Mouse (Mus musculus): Measurements from ENCODE around the gene Spata5. TPM values are rescaled to one million over a fixed set of nuclear protein-coding genes. Genes with fewer than 3 reads are reported as not detected.

The Spata5 gene
- polyA plus RNA-seq (2015; fragmentation: Nextera tagmentation; extraction: Ambion mirVana): 21.4 and 23.6 TPM in 2 replicates

GRCm38 (mm10) chr3:37419458-37419991 lies at the start of gene Spata5:
Gene Spata5 (plus strand): TSS chr3:37419896.
- Histone ChIP-seq H3K4me2 (peak within 1 kb of the TSS; percentile 91), H3K4me3 (peak within 1 kb of the TSS; percentile 64), H3K9ac (peak within 1 kb of the TSS; percentile 84), H3K4me1 (peaks cover 18% of the 10 kb centered on the region), H3K36me3 (peaks cover under 1% of the 10 kb centered on the region; the same call in 1 of the 2 replicates), H3K27me3 (replicated peaks) (no peaks in the 10 kb centered on the region), H3K27ac (replicated peaks) (peak within 1 kb of the TSS; percentile 92), H3K9me3 (no peaks in the 10 kb centered on the region)
- whole genome bisulfite sequencing: 2% methylated on average over 47 of the region's 50 CpGs
- peak; percentile 97 for ATAC-seq (ENCODE audit: extremely low read depth, insufficient number of reproducible peaks, low FRiP score, low TSS enrichment)

DNA sequence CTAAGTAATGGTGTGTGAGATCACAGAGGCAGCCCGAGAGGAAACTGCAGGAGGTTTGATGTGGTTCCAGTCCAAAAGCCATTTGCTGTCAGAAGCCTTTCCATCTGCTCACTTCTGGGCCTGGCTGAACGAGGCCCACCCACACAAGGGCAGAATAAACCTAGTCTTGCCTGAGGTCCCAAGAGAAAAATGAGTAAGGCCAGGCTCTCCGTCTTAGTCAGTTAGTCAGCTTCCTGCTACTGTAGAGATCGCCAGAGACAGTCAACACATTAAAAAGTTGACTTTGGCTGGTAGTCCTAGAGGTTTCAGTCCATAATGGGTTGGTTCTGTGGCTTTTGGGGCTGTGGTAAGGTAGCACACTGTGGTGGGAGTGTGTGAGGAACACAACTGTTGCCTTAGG lies 49.3 kb upstream of the Spata5 start:
- WGBS: 50% methylated on average over 4 of the region's 4 CpGs
- Histone ChIP-seq H3K27ac (replicated peaks) (no peak overlapping the region), H3K9ac (no peak overlapping the region), H3K36me3 (no peaks in the 10 kb centered on the region), H3K27me3 (replicated peaks) (no peaks in the 10 kb centered on the region), H3K9me3 (no peaks in the 10 kb centered on the region), H3K4me2 (no peak overlapping the region), H3K4me3 (no peak overlapping the region), H3K4me1 (peaks cover 14% of the 10 kb centered on the region)
- no peak for ATAC-seq (ENCODE audit: extremely low read depth, insufficient number of reproducible peaks, low FRiP score, low TSS enrichment)

DNA sequence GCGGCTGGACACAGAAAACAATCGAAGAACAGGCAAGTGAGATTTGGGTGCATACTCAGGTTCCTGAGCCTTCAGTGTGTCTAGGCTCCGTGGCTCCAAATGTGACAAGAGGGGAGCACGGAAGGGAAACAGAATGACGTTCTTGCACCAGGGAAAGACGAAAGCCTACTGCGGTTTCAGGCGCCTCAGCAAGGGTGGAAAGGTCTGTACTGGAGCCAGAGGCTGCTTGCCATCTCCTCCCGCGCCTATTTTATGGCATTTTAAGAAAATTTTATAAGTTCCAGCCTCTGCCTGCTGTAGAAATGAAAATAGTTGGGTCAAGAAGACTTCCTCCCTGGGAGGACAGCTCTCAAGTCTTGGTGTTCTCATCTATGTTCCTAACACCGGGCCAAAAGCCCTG lies 46.0 kb upstream of the Spata5 start:
- H3K4me2 ChIP-seq: no peak overlapping the region
- H3K9me3 ChIP-seq: no peaks in the 10 kb centered on the region
- H3K27ac ChIP-seq (replicated peaks): no peak overlapping the region
- WGBS: 79% methylated on average over 11 of the region's 11 CpGs
- no peak overlapping the region for H3K4me3 ChIP-seq
- no peaks in the 10 kb centered on the region for H3K27me3 ChIP-seq (replicated peaks)
- no peaks in the 10 kb centered on the region for H3K36me3 ChIP-seq
- H3K9ac ChIP-seq: no peak overlapping the region
- no peak for ATAC-seq (ENCODE audit: extremely low read depth, insufficient number of reproducible peaks, low FRiP score, low TSS enrichment)
- H3K4me1 ChIP-seq: peaks cover 5% of the 10 kb centered on the region

DNA sequence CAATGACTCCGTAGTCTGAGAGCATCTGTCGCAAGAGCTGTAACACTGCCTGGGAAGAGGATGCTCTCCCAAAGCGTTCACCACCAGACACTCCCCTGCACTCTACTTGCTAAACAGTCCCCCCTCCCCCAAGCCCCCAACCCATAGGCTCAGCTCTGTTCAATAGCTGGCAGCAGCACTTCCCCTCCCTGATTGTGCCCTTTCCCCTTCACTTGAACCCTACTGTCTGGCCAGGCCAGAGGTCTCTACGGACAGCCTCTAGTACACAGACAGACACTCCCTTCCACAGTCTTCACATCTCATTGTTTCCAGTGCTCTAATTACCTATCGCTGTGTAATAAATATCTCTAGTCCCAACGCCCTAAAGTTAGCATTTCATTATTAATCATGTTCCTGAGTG lies 41.8 kb upstream of the Spata5 start:
- Histone ChIP-seq H3K4me1 (peaks cover 31% of the 10 kb centered on the region), H3K9ac (no peak overlapping the region), H3K27ac (replicated peaks) (no peak overlapping the region; the same call in 1 of the 2 replicates), H3K27me3 (replicated peaks) (no peaks in the 10 kb centered on the region), H3K4me2 (no peak overlapping the region), H3K36me3 (no peaks in the 10 kb centered on the region), H3K4me3 (no peak overlapping the region), H3K9me3 (no peaks in the 10 kb centered on the region)
- ATAC-seq (ENCODE audit: extremely low read depth, insufficient number of reproducible peaks, low FRiP score, low TSS enrichment): no peak
- WGBS: 64% methylated on average over 6 of the region's 6 CpGs

DNA sequence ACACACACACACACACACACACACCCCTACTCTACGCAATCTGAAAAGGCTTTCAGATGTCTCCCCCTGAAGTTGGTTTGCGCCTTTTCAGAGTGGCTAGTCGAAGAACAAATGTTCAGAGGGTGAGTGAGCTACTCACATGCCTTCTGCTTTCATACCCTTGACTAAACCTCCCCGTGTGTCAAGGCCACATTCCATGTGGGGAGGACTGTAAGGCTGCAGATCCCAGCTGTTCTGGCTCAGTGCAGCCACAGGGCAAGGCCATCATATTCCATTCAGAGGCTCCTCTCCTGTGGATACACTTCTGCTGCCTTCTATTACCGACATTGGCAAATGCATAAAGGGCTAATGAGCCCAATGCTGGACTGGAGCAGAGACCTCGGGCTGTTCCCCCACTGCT lies 41.3 kb upstream of the Spata5 start:
- Histone ChIP-seq H3K9me3 (no peaks in the 10 kb centered on the region), H3K27me3 (replicated peaks) (no peaks in the 10 kb centered on the region), H3K4me3 (no peak overlapping the region), H3K4me1 (peaks cover 36% of the 10 kb centered on the region), H3K4me2 (no peak overlapping the region), H3K9ac (no peak overlapping the region), H3K36me3 (no peaks in the 10 kb centered on the region), H3K27ac (replicated peaks) (no peak overlapping the region)
- WGBS: 57% methylated on average over 6 of the region's 6 CpGs
- no peak for ATAC-seq (ENCODE audit: extremely low read depth, insufficient number of reproducible peaks, low FRiP score, low TSS enrichment)

GRCm38 (mm10) chr3:37379201-37379600 lies 40.5 kb upstream of the Spata5 start:
- Histone ChIP-seq H3K4me1 (peaks cover 38% of the 10 kb centered on the region), H3K4me2 (no peak overlapping the region)

DNA sequence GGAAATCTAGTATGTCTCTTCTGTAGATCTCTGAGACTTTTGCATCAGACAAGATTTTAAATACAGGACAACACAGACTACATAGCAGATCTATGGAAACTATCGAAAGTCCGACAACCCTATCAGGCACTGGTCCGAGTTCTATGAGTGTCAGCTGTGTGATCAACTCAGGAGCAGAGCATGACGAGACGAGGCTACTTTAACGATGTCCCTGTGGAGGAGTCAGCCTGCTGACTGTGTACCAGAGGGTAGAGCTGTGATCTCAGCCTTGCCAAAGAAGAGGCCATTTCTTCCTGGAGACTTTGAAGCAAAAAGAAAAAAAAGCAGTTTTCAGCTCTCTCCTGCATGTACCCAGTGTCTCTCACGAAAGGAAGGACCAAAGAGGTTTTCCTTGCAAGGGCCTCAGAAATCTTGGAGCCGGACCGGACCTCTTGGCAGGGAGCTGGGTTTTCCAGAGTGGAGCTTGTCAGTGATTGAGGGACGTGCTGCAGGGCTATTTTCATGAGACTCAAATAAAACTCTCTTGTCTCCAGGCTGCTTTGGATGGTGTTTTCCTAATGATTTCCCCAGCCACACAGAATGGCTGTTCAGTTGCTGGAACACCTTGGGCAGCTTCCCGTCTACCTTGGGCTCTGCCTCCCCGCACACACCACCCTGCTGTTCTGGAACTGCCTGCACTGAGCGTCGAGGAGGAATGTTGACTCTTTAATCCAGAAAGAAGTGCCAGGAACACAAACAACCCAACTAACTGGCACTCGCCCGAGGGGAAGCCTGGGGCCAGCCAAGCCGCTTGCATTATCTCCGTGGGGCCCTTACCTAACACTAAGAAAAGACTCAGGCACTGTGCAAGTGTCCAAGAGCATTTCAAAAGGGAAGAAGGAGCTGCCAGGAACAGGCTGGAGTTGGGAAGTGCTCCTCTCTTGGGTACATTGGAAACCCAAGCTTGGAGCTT lies 39.5 kb upstream of the Spata5 start:
- no peaks in the 10 kb centered on the region for H3K36me3 ChIP-seq
- peak overlapping the region; percentile 69 for H3K27ac ChIP-seq (replicated peaks)
- H3K9me3 ChIP-seq: no peaks in the 10 kb centered on the region
- peaks cover 38% of the 10 kb centered on the region for H3K4me1 ChIP-seq
- no peaks in the 10 kb centered on the region for H3K27me3 ChIP-seq (replicated peaks)
- H3K4me2 ChIP-seq: no peak overlapping the region
- no peak overlapping the region; the same call in 1 of the 2 replicates for H3K9ac ChIP-seq
- no peak overlapping the region for H3K4me3 ChIP-seq
- ATAC-seq (ENCODE audit: extremely low read depth, insufficient number of reproducible peaks, low FRiP score, low TSS enrichment): no peak
- 55% methylated on average over 18 of the region's 18 CpGs for WGBS

More at GRCm38 (mm10) chr3:37379201-37379600, 40.5 kb upstream of the Spata5 start:
- no peak overlapping the region for H3K4me3 ChIP-seq
- H3K27me3 ChIP-seq (replicated peaks): no peaks in the 10 kb centered on the region
- no peaks in the 10 kb centered on the region for H3K36me3 ChIP-seq
- ATAC-seq (ENCODE audit: extremely low read depth, insufficient number of reproducible peaks, low FRiP score, low TSS enrichment): no peak
- H3K27ac ChIP-seq (replicated peaks): no peak overlapping the region
- no peaks in the 10 kb centered on the region for H3K9me3 ChIP-seq
- no peak overlapping the region for H3K9ac ChIP-seq
- WGBS: 82% methylated on average over 14 of the region's 14 CpGs

GRCm38 (mm10) chr3:37381457-37381856 lies 38.2 kb upstream of the Spata5 start:
- no peak overlapping the region for H3K4me2 ChIP-seq
- no peaks in the 10 kb centered on the region for H3K36me3 ChIP-seq
- ATAC-seq (ENCODE audit: extremely low read depth, insufficient number of reproducible peaks, low FRiP score, low TSS enrichment): no peak
- H3K9ac ChIP-seq: no peak overlapping the region
- 59% methylated on average over 6 of the region's 6 CpGs for WGBS
- no peaks in the 10 kb centered on the region for H3K27me3 ChIP-seq (replicated peaks)
- H3K27ac ChIP-seq (replicated peaks): no peak overlapping the region
- H3K4me3 ChIP-seq: no peak overlapping the region
- H3K4me1 ChIP-seq: peaks cover 38% of the 10 kb centered on the region
- no peaks in the 10 kb centered on the region for H3K9me3 ChIP-seq

- WGBS: 51% methylated on average over 6 of the region's 6 CpGs
- Histone ChIP-seq H3K4me3 (no peak overlapping the region), H3K9ac (no peak overlapping the region), H3K36me3 (no peaks in the 10 kb centered on the region), H3K4me1 (peaks cover 38% of the 10 kb centered on the region), H3K9me3 (no peaks in the 10 kb centered on the region), H3K27me3 (replicated peaks) (no peaks in the 10 kb centered on the region), H3K27ac (replicated peaks) (peak overlapping the region; percentile 61), H3K4me2 (no peak overlapping the region)
- no peak for ATAC-seq (ENCODE audit: extremely low read depth, insufficient number of reproducible peaks, low FRiP score, low TSS enrichment)
These were observed 36.5 kb upstream of the Spata5 start for GRCm38 (mm10) chr3:37383096-37383765.

DNA sequence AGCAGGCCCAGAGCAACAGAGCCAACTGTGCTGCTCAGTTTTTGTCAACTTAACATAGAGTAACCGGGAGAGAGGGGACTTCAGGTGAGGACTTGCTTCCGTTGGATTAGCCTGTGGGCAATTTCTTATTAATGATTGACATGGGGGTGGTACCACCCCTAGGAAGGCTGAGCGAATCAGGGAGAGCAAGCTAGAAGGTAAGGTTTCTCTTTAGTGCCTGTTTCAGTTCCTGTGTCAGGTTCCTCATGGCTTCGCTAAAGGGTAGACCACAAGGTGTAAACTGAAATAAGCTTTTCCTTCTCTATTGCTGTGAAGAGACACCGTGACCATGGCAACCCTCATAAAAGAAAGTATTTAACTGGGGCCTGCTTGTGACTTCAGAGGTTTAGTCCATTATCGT lies 32.4 kb upstream of the Spata5 start:
- WGBS: 91% methylated on average over 6 of the region's 6 CpGs
- H3K27ac ChIP-seq (replicated peaks): no peak overlapping the region
- H3K9ac ChIP-seq: no peak overlapping the region
- no peak for ATAC-seq (ENCODE audit: extremely low read depth, insufficient number of reproducible peaks, low FRiP score, low TSS enrichment)
- no peak overlapping the region for H3K4me3 ChIP-seq
- no peaks in the 10 kb centered on the region for H3K36me3 ChIP-seq
- no peaks in the 10 kb centered on the region for H3K27me3 ChIP-seq (replicated peaks)
- no peaks in the 10 kb centered on the region for H3K9me3 ChIP-seq
- no peak overlapping the region for H3K4me2 ChIP-seq
- H3K4me1 ChIP-seq: peaks cover 10% of the 10 kb centered on the region

DNA sequence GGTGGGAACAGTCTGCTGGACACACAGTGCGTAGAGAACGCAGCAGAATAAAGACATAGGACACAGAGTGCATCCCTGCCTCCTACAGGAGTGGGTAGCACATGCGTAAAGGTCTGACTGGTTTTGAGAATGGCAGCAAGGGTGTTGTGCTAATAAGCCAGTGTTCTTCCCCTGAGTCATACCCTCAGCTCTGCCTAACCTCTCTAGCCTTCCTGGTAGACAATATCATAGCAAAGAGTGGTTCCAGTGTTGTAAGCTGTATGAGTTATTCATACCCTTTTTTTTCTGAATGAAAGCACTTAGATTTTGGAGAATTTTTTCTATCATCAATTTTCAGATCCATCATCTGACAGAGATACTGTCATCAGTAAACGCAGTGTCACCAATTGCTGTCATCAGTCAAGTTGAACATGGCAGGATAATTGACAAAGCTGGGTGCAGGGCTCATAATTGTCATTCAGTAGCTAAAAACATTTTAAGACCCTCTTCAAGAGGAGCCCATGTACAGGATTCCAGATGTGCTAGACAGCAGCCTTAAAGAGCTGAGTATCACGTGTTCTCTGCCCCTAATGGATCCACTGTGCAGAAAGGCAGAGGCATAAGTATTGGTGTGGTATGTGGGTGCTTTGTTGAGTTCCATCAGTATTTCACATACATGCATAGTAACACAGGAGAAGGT lies 22.6 kb upstream of the Spata5 start:
- no peak overlapping the region for H3K4me3 ChIP-seq
- 81% methylated on average over 5 of the region's 5 CpGs for WGBS

More for the DNA sequence above, 22.6 kb upstream of the Spata5 start:
- no peaks in the 10 kb centered on the region for H3K9me3 ChIP-seq
- H3K36me3 ChIP-seq: no peaks in the 10 kb centered on the region
- no peak overlapping the region for H3K9ac ChIP-seq
- no peak overlapping the region for H3K27ac ChIP-seq (replicated peaks)
- H3K27me3 ChIP-seq (replicated peaks): no peaks in the 10 kb centered on the region
- no peak overlapping the region for H3K4me2 ChIP-seq
- H3K4me1 ChIP-seq: peaks cover 22% of the 10 kb centered on the region
- no peak for ATAC-seq (ENCODE audit: extremely low read depth, insufficient number of reproducible peaks, low FRiP score, low TSS enrichment)

Data from heart, embryonic 13.5 days (tissue).